Mouse (Mus musculus) lung, adult 2 months (tissue): ENCODE data around the gene B4galnt3.

ENCODE experiments used
- CTCF ChIP-seq: fragments of 200-500 bp; IDR thresholded peaks from 2 replicates; pipeline ENCODE4 v1.5.1; 2011; ENCODE audit warnings: mild to moderate bottlenecking, low read length, control low read depth; ENCODE audit not compliant: insufficient read depth
- POLR2A ChIP-seq: fragments of 200-500 bp; IDR thresholded peaks from 2 replicates; pipeline ENCODE4 v1.6.1; 2011; ENCODE audit warnings: low read depth, mild to moderate bottlenecking, control low read depth, low read length, borderline replicate concordance; ENCODE audit errors: extremely low read depth

DNA sequence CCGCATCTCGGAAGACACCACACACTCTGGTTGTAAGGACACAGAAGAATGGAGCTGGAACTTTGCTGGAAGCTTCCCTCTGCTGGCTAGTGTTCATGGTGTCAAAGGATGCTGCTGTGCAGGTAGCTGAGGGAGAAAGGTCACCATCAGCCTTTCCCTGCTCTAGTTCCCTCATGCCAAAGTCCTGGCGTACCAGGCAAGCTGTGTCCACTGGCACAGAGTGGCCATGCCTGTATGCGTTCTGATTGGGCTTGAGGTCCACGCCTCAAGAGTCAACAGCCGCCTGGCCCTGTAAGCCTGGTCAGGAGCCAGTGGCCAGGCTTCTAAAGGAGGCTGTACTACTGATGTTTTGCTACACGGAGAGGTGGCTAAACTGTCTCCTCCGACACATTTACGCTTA is 15.0 kb upstream of the B4galnt3 start:
- TF ChIP-seq POLR2A (no peak), CTCF (no peak)
